Mouse (Mus musculus) spleen, embryonic (tissue): Measurements from ENCODE around the gene Map3k5.

Experiments used
- CTCF ChIA-PET: fragments of 350-600 bp; sonication (Branson Sonifier 250); formaldehyde crosslinking; loops from one replicate; lab custom pipeline; 2022; lab: Charles Lee

The Map3k5 gene

GRCm38 (mm10) chr10:20039531-20039930 lies 105.3 kb downstream of the Map3k5 start:
- CTCF ChIA-PET: no interaction called here

GRCm38 (mm10) chr10:20040116-20040515 lies 105.8 kb downstream of the Map3k5 start:
- CTCF ChIA-PET: no interaction called here

DNA sequence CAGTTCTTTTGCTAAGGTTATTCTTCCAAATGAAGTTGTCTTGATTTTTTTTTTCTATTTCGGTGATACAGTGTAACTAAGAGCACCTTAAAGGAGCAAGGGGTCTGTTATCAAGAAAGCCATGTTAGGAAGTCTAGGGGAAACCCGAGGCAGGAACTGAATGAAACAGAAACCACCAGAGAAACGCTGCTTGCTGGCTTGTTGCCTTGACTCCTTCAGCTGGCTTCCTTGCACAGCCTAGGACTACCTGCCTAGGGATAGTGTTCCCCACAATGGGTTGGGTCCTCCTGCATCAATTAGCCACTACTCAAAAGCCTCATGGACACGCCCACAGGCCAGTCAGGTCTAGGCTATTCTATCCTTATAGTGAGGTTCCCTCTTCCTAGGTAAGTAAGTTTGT lies 106.4 kb downstream of the Map3k5 start:
- CTCF ChIA-PET: no interaction called here

- CTCF ChIA-PET: no interaction called here
These were observed 107.8 kb downstream of the Map3k5 start for GRCm38 (mm10) chr10:20042081-20042480.

- CTCF ChIA-PET: no interaction called here
These were observed 109.8 kb downstream of the Map3k5 start for GRCm38 (mm10) chr10:20044051-20044450.

- CTCF ChIA-PET: no interaction called here
These were observed 111.6 kb downstream of the Map3k5 start for GRCm38 (mm10) chr10:20045733-20046495.

DNA sequence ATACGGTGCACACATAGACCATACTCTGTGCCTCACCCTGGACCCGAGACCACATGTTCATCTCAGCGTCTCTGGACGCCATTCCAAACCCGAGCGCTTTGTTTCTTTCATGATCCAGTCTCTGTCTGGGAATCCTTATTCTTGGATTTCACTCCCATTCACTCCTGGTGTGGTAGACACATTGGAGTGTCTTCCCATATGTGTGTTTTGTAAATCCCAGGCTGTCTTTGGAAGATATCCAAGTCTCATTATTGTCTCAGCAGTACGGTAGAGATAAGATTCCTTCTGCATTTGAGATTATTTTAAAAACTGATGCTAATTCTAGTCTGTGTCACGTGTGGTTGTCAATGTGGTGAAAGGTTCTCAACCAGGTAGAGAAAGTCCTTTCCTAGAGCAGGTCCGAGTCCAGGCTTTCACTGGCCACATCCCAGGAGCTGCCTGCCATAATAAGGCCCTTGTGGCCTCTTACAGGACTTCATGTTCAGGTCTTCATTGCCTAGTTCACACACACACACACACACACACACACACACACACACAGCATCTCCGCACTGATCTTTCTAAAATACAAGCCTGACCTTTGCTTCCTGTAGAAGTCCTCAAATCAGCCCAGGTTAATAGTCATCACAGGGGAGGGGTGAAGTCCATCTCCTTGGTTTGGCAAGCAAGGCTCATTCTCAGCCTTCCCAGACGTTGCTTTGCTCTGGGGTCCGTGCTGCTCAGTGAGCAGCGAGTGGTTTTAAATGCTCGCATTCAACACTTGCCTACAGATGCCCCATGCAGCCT lies 122.8 kb downstream of the Map3k5 start:
- CTCF ChIA-PET: no interaction called here

DNA sequence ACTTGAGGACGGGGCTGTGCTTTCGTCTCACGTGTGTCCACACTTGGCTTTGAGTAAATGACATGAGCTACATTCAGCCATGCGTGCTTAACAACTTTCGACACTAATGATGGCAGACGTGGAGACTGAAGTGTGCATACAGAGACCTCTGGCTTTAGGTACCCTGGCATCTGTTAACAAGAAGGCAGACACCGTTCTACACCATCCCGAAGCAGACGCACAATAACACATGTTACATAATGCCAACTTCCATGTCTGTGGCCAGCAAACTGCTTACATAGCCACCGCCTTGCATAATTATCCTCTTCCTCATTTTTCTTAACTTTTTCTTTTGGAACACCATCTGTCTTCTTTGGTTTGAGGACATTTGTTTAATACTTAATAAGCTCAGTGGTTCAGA lies 123.8 kb downstream of the Map3k5 start:
- CTCF ChIA-PET: no interaction called here

DNA sequence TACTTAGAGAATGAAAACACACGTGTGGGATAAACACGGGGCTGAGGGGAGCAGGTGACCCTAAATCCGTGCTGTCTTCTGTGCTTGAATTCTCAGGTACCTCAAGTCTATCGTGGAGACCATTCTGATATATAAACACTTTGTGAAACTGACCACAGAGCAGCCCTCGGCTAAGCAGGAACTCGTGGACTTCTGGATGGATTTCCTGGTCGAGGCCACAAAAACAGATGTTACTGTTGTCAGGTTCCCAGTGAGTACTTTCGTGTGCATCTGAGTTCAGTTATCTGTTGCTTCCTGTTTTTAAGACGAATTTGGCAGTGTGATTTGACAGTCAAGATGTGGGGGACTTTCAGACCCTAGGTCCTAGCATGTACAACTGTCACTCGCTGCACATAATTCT lies 124.6 kb downstream of the Map3k5 start:
- CTCF ChIA-PET: interaction anchor here (0.6 kb wide), 1 partner anchor 446 kb away, joined by 6 read pairs; no protein-coding TSS in a partner anchor

GRCm38 (mm10) chr10:20060320-20060970 lies 126.2 kb downstream of the Map3k5 start:
- CTCF ChIA-PET: interaction anchor here (0.7 to 1.3 kb wide), 2 partner anchors 16 to 125 kb away, joined by 4 to 6 read pairs; no protein-coding TSS in a partner anchor

DNA sequence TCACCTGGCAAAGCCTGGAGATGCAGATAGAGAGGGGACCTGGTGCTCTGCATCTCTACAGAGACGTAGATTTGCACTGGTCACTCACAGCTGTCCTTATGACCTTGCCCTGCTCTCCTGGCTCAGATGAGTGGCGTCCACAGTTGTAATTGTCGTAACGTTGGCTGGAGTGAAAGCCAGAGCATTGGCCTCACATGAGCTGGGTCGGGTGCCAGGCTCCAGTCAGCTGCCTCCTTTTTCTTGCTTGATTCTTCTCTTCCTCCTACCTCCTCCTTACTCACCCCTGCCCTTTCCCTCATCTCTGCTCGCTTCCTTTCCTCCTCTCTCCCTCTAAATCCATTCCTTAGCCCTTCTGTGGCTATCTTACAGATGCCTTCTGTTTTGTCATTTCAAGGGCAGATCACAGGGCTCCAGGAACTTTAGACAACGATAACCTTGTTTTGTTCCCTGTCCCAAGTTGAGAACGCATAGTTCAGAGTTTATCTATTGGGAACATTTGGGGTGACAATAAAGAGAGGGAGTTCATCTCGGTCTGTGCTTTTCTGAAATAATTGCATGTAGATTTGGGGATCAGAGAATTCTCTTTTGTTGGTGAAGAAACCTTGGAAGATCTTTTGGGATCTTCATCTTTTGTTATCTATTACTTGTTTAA lies 130.4 kb downstream of the Map3k5 start:
- CTCF ChIA-PET: interaction anchor here (0.5 kb wide), 1 partner anchor 43 kb away, joined by 3 read pairs; no protein-coding TSS in a partner anchor

- CTCF ChIA-PET: no interaction called here
These were observed 131.9 kb downstream of the Map3k5 start for GRCm38 (mm10) chr10:20066069-20066665.

GRCm38 (mm10) chr10:20069771-20070460 lies 135.6 kb downstream of the Map3k5 start:
- CTCF ChIA-PET: no interaction called here

- CTCF ChIA-PET: no interaction called here
These were observed 136.4 kb downstream of the Map3k5 start for GRCm38 (mm10) chr10:20070576-20071109.

GRCm38 (mm10) chr10:20071716-20072115 lies 137.4 kb downstream of the Map3k5 start:
- CTCF ChIA-PET: no interaction called here

GRCm38 (mm10) chr10:20073236-20073893 lies 139.1 kb downstream of the Map3k5 start:
- CTCF ChIA-PET: interaction anchor here (0.5 to 1.6 kb wide), 4 partner anchors 135 to 513 kb away, joined by 3 to 6 read pairs (median 3); partner anchors contain the start of gene Map3k5

DNA sequence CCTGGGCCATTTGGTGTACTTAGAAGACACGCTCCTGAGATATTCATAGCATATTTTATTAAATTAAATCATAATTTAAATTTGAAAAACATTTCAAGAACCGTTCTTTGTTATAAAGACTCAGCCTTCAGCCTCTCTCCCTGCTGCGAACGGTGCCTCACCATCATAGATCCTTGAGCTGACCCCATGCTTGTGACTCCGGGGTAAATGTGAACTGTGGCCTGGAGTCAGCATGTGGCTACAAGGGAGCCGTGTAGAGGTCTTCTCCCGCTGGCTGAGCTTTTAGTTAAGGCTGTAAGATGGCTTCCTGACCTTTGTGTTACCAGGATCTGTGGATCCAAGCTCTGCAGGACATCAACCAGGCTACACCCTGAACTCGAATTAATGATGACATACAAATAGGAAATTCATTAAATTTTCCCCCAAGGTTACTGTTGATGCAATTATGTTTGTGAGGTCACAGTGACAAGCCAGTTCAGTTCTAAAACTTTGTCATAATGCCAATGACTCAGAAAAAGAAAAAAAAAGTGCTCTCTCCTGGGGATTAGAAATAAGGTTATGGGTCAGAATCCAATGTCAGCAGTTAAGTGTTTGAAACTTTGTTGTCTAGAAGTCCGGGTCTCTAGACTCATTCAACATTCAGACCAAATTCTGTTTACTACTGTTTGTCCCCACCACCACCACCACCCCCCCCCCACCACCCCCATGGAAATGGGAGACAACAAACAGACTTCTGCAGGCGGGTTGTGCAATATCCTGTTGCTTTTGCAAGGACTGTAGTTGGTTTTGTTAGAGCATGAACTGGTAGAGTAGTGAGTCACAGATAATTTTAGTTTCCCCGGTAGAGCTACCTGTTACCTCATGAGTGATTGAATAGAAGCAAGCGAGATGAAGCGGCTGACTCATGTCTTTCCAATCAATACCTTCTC lies 142.5 kb downstream of the Map3k5 start:
- CTCF ChIA-PET: interaction anchor here (0.5 kb wide), 1 partner anchor 16 kb away, joined by 4 read pairs; no protein-coding TSS in a partner anchor

- CTCF ChIA-PET: no interaction called here
These were observed 144.1 kb downstream of the Map3k5 start for GRCm38 (mm10) chr10:20078350-20078749.
